Mouse (Mus musculus) spleen, embryonic (tissue): ENCODE data around the gene Baz2b.

Experiments used
- CTCF ChIA-PET: fragments of 350-600 bp; sonication (Branson Sonifier 250); formaldehyde crosslinking; loops from one replicate; lab custom pipeline; 2022; lab: Charles Lee

Baz2b gene

DNA sequence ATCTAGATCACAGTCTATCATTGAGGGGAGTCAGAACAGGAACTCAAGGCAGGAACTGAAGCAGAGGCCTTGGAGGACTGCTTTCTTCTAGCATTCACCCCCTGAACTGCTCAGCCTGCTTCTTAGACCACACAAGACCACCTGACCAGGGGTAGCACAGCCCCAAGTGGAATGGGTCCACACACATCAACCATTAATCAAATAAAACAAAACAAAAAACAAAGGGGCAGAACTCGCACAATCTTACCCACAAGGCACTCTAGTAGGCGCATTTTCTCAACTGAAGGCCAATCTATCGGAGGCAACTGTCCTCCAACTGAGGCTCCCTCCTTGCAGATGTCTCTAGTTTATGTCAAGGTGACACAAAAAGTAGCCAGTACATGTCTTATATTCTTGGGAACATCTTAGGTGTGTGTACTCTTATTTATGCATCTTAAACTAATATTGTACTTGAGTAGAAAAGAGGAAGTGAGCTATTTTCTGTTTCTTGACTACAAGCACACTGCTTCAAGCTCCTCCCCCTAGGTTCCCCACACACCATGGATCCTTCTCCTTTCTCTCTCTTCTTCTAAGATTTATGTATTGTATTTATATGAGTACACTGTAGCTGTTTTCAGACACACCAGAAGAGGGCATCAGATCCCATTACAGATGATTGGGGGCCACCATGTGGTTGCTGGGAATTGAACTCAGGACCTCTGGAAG is 189.9 kb downstream of the Baz2b start:
- CTCF ChIA-PET, result interaction anchor here (0.5 kb wide), 1 partner anchor 41 kb away, joined by 3 read pairs; no protein-coding TSS in a partner anchor

DNA sequence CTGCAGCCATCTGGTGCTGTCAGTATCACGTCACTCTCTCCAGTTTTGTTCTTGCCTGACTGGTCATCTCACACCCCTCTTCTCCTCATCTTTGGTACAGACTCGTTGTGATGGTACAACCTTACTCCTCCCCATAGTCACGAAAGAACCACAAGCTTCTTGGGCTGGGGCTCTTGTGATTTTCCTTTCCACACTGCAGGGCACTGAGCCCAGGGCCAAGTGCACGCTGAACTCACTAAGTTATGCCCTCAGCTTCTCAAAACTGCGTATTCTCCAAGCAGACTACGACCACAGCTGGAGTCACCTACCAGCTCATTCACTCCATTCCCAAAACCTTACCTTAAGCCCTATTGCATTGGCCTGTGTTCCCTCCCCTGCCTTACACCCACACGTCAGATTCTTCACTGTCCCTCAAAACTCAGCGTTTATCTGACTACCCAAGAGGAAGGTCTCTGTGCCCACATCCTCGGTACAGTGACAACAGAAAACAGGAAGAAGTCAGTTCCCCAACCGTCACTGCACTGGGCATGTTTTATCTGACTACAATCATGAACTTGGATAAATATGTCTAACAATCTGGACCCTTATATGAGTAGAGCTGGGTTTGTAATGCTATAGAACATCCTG is 190.7 kb downstream of the Baz2b start:
- CTCF ChIA-PET, result no interaction called here

DNA sequence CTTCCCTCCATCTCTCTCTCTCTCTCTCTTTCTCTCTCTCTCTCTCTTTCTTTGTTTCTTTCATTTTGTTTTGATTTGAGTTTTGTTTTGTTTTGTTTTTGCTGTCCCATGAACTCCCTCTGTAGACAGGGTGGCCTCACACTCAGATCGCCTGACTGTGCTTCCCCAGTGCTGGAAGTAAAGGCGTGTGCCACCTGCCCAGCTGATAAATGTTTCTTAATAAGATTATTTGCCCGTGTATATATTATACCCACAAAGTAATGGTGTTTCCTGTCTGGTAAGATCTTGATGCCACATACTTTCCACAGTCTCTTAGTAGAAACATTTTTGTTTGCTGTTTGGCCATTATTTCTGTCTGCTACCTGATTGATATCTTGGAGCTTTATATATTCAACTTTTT is 198.1 kb downstream of the Baz2b start:
- CTCF ChIA-PET, result interaction anchor here (0.6 kb wide), 1 partner anchor 186 kb away, joined by 7 read pairs; no protein-coding TSS in a partner anchor

DNA sequence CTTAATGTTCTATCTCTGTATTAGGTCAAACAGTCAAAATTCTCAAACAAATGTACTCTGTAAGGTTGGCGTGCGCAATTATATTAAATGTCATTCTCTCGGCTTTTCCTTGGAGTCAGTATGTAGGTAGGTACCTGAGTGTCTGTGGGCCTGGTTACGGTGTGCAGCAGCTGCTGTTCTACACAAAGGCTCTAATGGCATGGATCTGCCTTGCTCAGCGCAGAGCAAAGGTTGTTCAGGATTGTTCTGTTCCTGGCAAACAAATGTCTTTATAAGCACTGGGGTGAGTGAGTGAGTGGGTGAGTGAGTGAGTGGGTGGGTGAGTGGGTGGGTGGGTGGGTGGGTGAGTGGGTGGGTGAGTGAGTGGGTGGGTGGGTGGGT is 206.0 kb downstream of the Baz2b start:
- CTCF ChIA-PET, result interaction anchor here (0.7 kb wide), 1 partner anchor 46 kb away, joined by 3 read pairs; no protein-coding TSS in a partner anchor

DNA sequence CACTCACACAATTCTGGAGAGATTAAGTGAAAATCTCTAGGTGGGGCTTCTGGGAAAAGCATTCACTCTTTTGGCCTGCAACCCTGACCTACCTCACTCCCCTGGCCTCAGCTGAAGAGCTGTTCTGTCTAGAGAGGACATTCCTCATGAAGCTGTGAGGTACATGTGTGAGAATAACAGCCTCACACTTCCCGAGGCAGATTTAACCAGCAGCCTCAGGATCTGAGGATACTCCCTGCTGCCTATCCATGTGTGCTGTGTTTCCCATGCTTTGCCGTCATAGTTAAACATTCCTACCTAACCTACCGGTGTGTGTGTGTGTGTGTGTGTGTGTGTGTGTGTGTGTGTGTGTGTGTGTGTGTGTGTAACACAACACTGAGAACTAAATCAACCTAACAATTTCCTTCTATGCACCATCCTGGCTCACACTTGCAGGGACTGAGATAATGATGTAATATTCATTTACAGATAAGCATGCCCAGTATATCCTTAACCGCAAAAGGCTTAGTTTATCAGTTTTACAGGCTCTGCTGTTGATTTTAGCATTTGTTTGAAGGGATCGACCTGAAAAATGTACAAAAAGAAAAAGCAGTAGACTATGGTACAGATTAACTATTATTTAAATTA is 206.5 kb downstream of the Baz2b start:
- CTCF ChIA-PET, result no interaction called here

DNA sequence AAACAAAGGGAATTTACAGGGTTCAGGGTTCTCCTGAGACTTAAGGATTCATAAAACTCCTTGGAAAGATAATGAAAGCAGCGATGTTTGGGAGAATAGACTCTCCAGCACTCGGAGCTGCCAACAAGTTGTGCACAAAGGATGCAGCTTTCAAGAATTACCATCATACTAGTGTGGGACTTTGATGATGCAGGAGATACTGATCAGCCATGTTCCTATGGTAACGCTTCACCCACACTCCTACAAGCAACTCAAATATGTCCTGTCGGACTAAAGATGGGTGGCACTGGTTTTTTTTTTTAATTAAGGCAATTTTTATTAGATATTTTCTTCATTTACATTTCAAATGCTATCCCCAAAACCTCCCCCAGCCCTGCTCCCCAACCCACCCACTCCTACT is 209.4 kb downstream of the Baz2b start:
- CTCF ChIA-PET, result no interaction called here

DNA sequence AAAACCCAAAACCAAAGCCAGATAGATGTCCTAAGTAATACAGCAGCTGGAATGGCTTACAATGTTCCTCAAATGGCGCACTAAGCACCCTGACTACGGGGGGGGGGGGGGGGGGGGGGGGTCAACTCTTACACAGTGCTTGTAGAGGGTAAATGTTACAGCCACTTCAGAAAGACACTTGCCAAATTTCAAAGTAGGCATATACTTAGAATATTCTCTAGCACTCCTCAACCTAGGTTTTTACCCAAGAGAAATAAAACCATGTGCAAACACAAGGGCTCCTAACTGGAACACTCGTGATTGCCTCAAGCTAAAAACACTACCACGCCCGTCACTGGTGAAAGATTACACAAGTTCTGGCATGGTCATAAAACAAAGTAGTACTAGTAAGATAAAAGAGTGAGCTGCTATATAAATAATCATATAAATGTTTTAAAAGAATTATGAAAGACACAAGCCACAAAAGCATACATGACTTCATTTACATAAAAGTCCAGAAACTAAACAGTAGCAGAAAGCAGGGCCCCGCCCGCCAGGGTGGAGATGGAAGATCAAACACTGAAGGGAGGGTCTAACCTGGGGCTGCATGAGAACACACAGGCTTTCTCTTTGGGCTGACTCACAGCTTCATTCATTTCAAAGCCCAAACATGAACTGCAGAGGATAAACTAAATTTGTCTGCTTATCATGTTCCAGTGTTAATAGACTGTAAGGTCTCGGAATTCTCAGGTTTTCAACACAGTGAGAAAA is 212.0 kb downstream of the Baz2b start:
- CTCF ChIA-PET, result interaction anchor here (0.7 kb wide), 1 partner anchor 152 kb away, joined by 9 read pairs; no protein-coding TSS in a partner anchor

DNA sequence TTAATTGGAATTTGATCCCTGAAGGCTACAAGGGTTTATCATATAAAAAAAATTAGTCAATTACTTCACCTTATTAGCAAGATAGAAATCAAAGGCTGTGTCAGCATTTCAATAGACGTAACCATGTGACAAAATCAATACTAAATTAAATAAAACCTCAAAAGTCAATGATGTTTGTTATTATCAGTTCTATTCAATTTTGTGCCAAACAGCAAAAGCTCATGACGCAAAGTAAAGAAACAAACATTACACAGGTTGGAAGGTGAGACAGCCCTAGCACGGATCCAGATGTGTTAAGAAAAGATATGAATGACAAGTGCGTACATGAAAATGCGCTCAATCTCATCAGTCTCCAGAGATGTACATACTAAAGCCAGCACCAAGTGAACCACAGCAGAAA is 212.7 kb downstream of the Baz2b start:
- CTCF ChIA-PET, result interaction anchor here (0.7 kb wide), 1 partner anchor 153 kb away, joined by 9 read pairs; no protein-coding TSS in a partner anchor

DNA sequence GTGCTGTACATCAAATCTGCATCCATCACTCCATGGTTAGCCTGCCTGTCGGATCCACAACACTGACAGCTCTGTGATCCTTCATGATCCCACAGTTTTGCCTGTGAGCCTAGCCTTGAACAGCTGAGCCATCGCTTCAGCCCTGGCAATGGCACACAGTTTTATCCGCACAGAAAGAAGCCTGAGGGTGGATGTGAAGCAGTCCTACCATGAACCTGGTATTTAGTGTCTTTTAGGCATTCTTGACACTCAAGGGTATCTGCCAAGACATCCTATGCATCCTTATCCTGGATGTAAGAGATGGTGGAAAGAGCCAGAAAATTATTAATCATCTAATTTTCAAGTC is 216.5 kb downstream of the Baz2b start:
- CTCF ChIA-PET, result no interaction called here

DNA sequence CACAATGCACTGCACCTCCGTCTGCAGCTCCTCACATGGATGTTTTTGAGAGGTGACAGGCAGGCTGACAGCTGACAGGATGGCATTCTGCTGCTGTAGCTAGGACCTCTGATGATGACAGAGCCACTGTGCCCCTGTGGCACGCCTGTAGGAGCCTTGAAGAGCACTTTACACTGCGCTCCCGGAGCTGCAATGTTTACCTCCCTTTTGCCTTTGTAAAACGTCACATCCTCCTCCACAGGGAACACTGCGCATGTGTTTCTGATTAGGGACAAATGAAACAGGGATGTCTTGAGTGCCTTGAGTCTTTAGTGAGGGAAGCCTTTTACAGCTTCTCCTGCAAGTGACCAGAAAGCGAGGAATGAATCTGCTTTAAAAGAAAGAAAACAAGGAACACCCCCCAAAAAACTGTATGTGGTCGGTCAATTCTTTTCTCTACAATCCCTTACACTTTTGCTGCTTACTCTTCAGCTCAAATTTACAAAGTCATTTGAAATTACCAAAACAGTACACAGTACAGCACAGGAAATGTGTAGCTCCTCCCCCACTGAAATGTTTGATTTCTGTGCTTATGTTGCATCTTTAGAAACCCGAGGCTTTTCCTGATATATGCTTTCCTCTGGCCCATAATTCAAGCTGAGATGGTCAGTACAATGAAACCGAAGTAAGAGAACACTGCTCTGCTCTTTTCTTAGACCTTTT is 217.0 kb downstream of the Baz2b start:
- CTCF ChIA-PET, result no interaction called here

DNA sequence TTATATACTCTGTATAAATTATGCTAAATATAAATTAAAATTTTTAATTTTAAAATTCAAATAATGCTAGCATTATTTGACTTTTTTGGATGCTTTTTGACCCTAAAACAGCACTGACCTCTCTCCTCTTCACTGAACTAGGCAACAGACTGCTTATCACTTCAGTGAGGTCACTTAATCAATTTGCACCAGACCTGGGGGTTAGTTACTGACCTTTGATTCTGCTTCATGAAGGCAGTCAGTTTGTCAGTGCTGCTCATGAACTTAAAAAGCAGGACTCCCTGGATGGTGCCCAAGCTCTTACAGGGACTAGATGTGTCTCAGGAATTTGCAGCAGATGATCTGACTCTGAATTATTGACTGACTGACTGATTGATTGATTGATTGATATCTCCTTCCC is 217.9 kb downstream of the Baz2b start:
- CTCF ChIA-PET, result no interaction called here

DNA sequence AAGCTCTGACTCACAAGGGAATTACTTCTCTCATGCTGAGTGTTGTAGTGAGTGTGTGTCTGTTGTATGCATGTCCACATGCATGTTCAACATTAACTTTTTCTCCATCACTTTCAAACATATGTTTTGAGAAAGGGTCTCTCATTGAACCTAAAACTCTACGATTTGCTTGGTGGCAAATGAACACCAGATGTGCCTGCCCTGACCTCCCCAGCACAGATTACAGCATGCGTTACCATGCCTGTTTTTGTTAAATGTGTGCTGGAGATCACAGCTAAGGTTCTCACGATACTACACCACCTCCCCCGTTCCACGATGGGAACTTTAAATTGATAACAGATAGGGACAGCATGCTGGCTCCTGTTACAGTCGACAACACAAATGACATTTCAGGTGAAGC is 222.1 kb downstream of the Baz2b start:
- CTCF ChIA-PET, result interaction anchor here (0.5 to 0.7 kb wide), 2 partner anchors 9 to 228 kb away, joined by 5 to 6 read pairs; no protein-coding TSS in a partner anchor

DNA sequence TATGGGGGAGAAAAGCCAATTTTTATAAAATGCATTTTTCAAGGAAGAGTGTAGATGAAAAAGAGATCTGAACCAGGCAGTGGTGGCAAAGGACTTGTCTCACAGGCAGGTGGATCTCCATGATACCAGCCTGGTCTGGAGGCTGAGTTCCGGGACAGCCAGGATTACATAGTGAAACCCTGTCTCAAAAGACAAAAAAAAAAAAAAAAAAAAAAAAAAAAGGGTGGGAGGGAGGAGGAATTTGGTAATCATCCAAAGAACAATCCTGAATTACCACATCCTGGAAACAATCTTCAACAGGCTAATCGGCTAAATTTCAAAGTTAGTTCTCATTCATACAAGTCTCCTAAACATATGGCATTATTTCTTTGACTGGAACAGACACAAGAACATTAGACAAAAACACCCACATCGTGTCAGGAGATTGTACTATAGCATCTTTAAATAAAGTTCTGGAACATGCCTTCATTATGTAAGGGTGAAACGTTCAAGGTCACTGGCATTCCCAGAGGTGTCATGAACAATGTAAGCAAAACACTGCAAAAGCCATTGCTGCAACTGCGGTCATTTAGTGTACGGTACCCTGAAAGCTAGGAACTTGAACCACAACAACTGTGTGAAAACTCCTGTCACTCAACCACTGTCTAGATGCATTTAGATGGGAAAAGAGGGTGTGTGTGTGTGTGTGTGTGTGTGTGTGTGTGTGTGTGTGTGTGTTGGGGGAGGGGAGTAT is 230.0 kb downstream of the Baz2b start:
- CTCF ChIA-PET, result interaction anchor here (0.6 kb wide), 1 partner anchor 8 kb away, joined by 5 read pairs; no protein-coding TSS in a partner anchor

DNA sequence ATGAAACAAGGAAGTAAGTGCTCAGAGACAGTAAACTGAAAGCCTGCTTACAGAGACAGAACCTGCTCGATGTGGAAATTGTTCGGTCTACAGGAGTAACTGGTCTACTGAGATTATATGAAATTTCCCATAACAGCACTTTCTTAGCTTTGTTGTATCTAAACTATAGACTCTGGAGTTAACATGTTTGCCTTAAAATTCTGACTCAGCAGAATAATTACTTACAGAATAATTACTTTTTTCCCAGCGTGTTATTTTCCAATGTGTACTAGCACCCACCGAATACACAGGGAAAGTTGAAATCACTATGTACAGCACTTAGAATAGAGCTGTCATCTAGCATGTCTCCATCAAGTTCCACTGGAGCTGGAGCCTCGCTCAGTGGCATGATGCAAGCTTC is 233.0 kb downstream of the Baz2b start:
- CTCF ChIA-PET, result interaction anchor here (0.6 to 0.7 kb wide), 3 partner anchors 8 to 140 kb away, joined by 3 to 9 read pairs (median 4); no protein-coding TSS in a partner anchor

DNA sequence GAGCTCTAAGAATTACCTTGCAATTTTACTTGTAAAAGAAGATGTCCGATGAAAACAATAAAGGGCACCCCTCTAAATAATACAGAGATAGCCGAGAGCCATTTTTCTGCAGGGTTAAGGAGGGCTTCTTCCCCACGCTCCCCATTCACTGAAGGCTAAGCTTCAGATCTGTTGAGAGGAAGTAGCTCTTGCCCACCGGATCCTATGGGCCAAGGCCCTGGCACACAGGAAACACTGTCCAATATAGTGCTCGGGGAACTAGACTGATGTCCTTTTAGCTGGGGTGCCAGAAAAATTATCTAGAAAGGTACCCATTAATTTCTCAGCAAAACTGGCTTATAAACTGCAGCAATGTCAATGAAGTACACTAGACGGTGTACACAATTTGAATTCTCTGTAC is 233.9 kb downstream of the Baz2b start:
- CTCF ChIA-PET, result interaction anchor here (0.6 kb wide), 1 partner anchor 222 kb away, joined by 11 read pairs; no protein-coding TSS in a partner anchor

DNA sequence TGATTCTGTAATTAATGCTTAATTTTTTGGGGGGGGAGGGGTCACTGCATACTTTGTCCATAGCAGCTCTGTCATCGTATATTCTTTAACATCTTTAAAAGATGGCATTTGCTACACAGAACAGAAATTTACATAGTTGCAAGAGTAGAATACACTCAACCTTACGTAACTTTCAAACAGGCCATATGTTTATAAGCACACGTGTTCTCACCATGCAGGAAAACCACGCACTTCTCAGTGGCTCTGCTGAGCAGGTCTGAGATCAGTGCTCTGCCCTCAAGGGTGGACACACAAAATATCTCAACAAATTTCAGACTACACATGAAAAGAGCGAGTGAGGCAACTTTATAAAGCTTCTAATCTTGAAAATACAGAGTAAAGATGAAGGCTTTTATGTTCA is 235.7 kb downstream of the Baz2b start:
- CTCF ChIA-PET, result no interaction called here

DNA sequence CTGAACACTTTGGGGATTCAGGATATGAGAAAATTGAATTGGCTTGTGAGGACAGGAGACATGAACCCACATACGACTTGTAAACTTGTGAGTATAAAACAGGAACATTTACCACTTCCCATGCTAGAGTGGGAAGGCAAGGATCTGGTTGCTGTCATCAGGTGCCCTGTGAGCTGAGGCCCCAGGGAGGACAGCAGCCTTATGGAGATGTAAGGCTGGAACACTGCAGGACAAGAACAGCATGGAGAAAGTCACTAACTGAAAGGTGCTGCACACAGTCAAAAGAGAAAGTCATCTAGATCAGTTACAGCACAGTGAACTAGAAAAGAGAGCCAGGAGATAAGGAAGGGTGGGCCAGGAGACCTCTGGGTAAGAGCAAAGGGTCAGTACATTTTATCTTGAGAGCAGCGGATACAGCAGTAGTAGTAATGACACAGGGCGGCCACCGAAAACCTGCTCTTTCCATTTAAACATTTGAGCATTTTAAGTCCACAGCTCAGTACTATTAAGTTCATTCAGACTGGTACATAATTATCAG is 236.5 kb downstream of the Baz2b start:
- CTCF ChIA-PET, result interaction anchor here (0.6 kb wide), 1 partner anchor 238 kb away, joined by 4 read pairs; no protein-coding TSS in a partner anchor

DNA sequence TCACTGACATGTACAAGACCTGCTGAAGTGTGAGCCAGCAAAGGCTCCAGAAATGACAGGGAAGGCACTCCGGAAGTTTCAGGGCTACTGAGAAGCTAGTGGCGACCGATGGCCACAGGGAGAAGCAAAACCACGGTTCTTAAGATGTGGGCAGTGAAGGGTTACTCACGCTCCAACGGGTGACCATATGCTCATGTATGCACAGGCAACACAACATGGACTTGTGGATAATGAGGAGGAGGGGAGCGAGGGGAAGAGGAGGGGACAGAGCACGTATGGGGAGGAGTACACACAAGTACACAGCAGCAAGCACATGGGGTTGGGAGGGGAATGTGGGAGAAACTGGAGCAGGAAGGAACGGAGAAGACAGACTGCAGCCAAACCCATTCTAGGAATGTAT is 239.1 kb downstream of the Baz2b start:
- CTCF ChIA-PET, result no interaction called here

DNA sequence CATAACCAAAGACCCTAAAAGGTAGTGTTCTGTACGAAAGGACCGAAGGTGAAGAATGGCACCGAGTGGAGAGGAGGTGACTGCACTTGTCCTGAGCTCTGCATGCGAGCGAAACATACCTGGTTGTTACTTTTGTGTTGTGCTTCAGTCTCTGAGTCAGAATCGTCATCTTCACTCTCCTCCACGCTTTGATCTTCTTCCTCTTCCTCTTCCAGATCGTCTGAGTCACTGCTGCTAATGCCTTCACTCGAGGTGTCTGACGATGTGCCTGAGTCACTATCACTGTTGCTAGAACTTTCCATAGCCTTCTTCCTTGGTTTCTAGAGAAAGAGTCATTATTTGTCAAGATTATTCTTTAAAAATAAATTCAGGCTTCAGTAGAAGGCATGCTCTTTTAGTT is 240.5 kb downstream of the Baz2b start:
- CTCF ChIA-PET, result interaction anchor here (1.0 kb wide), 1 partner anchor 8 kb away, joined by 3 read pairs; no protein-coding TSS in a partner anchor

DNA sequence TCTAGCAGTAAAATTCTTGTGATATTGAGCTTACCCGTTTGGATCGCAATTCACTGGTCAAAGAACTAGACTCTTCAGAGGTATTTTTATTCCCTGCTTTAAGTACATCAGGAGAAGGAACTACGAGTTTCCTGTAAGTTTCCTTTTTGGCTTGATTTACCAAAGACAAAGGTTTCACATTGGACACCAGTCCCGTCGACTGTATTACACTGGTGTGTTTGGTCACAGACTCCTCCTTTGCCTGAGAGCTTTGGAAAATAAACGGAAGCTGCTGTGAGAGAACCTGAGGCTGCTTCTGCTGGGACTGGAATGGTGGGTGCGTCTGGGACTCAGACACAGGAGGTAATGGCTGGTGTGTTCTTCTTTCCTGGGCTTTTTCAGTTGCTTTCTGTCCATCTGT is 241.0 kb downstream of the Baz2b start:
- CTCF ChIA-PET, result interaction anchor here (1.0 kb wide), 1 partner anchor 8 kb away, joined by 3 read pairs; no protein-coding TSS in a partner anchor
